Comparison of ENCODE assay signal across 8 mouse cellular contexts in genomic region chr17:47594183-47594968, GRCm38 (mm10). TPM values are rescaled to one million over a fixed set of nuclear protein-coding genes. Genes with fewer than 3 reads are reported as not detected.
DNase-seq lines count a peak whose midpoint lies in the region; ATAC-seq and TF ChIP-seq lines count a peak whose summit lies in the region.

No protein-coding gene starts in this region.

- peaks cover 44% of the 10 kb centered on the region for H3K36me3 ChIP-seq in G1E (replicated peaks)
- peaks cover 27% of the 10 kb centered on the region for H3K36me3 ChIP-seq in embryonic facial prominence, embryonic 14.5 days (ENCODE audit: control insufficient read depth, insufficient read depth, low read length)
- peaks cover 31% of the 10 kb centered on the region for H3K36me3 ChIP-seq in limb, embryonic 10.5 days
- 0 out of 2 replicates have a peak, but pooled peaks cover under 1% of the 10 kb centered on the region for H3K36me3 ChIP-seq in midbrain, embryonic 15.5 days (replicated peaks)

- peak overlapping the region; percentile 90 for H3K4me2 ChIP-seq in embryonic facial prominence, embryonic 14.5 days (ENCODE audit: low read depth, low read length)
- peak overlapping the region; percentile 98 for H3K4me2 ChIP-seq in midbrain, embryonic 15.5 days

- no peak for TF ChIP-seq CTCF in G1E (IDR thresholded peaks at IDR 0.05; ENCODE audit: low read depth, low read length)

- H3K9me3 ChIP-seq in G1E (replicated peaks): no peaks in the 10 kb centered on the region
- no peaks in the 10 kb centered on the region for H3K9me3 ChIP-seq in embryonic facial prominence, embryonic 14.5 days (ENCODE audit: control insufficient read depth, low read length)
- no peaks in the 10 kb centered on the region for H3K9me3 ChIP-seq in limb, embryonic 10.5 days (replicated peaks)
- no peaks in the 10 kb centered on the region for H3K9me3 ChIP-seq in midbrain, embryonic 15.5 days

- H3K4me3 ChIP-seq in G1E (ENCODE audit: low read depth, low read length): peak overlapping the region; percentile 92
- peak overlapping the region; percentile 93 for H3K4me3 ChIP-seq in embryonic facial prominence, embryonic 14.5 days (ENCODE audit: low read depth, low read length)
- peak overlapping the region; percentile 74 for H3K4me3 ChIP-seq in limb, embryonic 10.5 days
- H3K4me3 ChIP-seq in midbrain, embryonic 15.5 days: peak overlapping the region; percentile 74

- DNase-seq in cerebellum, adult 18-20 months: peak; percentile 34 to 37
- no peak for DNase-seq in cerebellum, adult 8-10 months
- peak; percentile 40 for DNase-seq in G1E (ENCODE audit: low spot score)
- peak; percentile 46 for DNase-seq in embryonic facial prominence, embryonic 14.5 days (ENCODE audit: low spot score)
- DNase-seq in heart, postnatal 36 days: peak; percentile 58 to 65
- peak; percentile 68 for DNase-seq in limb, embryonic 10.5 days (ENCODE audit: low spot score)
- DNase-seq in thymus, postnatal 10 days (ENCODE audit: low spot score in 2 of 2): peak; percentile 77

- H3K9ac ChIP-seq in embryonic facial prominence, embryonic 14.5 days (ENCODE audit: low read depth, low read length): peak overlapping the region; percentile 95
- peak overlapping the region; percentile 69 for H3K9ac ChIP-seq in midbrain, embryonic 15.5 days

- intact Hi-C loops in heart, postnatal 36 days (cut with DNase I): no loop called here

- peak overlapping the region; percentile 99 for H3K27ac ChIP-seq in embryonic facial prominence, embryonic 14.5 days (replicated peaks; ENCODE audit: low read depth, low read length)
- H3K27ac ChIP-seq in limb, embryonic 10.5 days: peak overlapping the region; percentile 89
- H3K27ac ChIP-seq in midbrain, embryonic 15.5 days: peak overlapping the region; percentile 76

- no peak for ATAC-seq in G1E (ENCODE audit: extremely low read depth, insufficient number of reproducible peaks, low FRiP score, poor library complexity, severe bottlenecking)
- no peak; the same call in 1 of the 2 replicates for ATAC-seq in embryonic facial prominence, embryonic 14.5 days (ENCODE audit: low read depth)
- 0 out of 2 replicates have a peak, but pooled peaks have one; percentile 1 for ATAC-seq in midbrain, embryonic 15.5 days (replicated peaks)

- peaks cover 77% of the 10 kb centered on the region for H3K4me1 ChIP-seq in G1E (ENCODE audit: insufficient read depth, low read depth, low read length)
- peaks cover 16% of the 10 kb centered on the region for H3K4me1 ChIP-seq in embryonic facial prominence, embryonic 14.5 days (ENCODE audit: control insufficient read depth, insufficient read depth, low read length)
- H3K4me1 ChIP-seq in limb, embryonic 10.5 days: peaks cover 45% of the 10 kb centered on the region
- H3K4me1 ChIP-seq in midbrain, embryonic 15.5 days: peaks cover 43% of the 10 kb centered on the region

- WGBS in embryonic facial prominence, embryonic 14.5 days: under 1% methylated on average over 34 of the region's 43 CpGs
- under 1% methylated on average over 40 of the region's 43 CpGs for WGBS in limb, embryonic 10.5 days
- under 1% methylated on average over 43 of the region's 43 CpGs for WGBS in midbrain, embryonic 15.5 days

- H3K27me3 ChIP-seq in G1E (ENCODE audit: insufficient read depth, low read length): no peaks in the 10 kb centered on the region
- no peaks in the 10 kb centered on the region for H3K27me3 ChIP-seq in embryonic facial prominence, embryonic 14.5 days (replicated peaks; ENCODE audit: control insufficient read depth, insufficient read depth, low read length)
- H3K27me3 ChIP-seq in limb, embryonic 10.5 days (ENCODE audit: low read depth, poor library complexity, severe bottlenecking): no peaks in the 10 kb centered on the region
- H3K27me3 ChIP-seq in midbrain, embryonic 15.5 days (replicated peaks): no peaks in the 10 kb centered on the region

RNA-seq across cellular contexts. Expression of gene Bysl, which starts 16.9 kb away (rescaled TPM):
- total RNA-seq in G1E (2014; fragmentation: Nextera tagmentation): 8.1 and 11.8 TPM in 2 replicates
- total RNA-seq in G1E (2017): 11.3 and 11.9 TPM in 2 replicates
- polyA plus RNA-seq in G1E (2012): 35.2 and 44.0 TPM in 2 replicates
- polyA plus RNA-seq in embryonic facial prominence, embryonic 14.5 days (2014; fragmentation: Nextera tagmentation; extraction: Ambion mirVana): 21.3 and 22.4 TPM in 2 replicates
- total RNA-seq in heart, postnatal 36 days (2021): 10 to 100 TPM; 14.2 to 14.3 TPM
- 41.3 and 48.3 TPM in 2 replicates for polyA plus RNA-seq in limb, embryonic 10.5 days (2016; fragmentation: Nextera tagmentation; extraction: Ambion mirVana)
- 39.7 TPM in 2 replicates for polyA plus RNA-seq in midbrain, embryonic 15.5 days (2015; fragmentation: Nextera tagmentation; extraction: Ambion mirVana)

RNA-seq across cellular contexts. Expression of gene Med20, which starts 17.0 kb away (rescaled TPM):
- 36.4 and 38.8 TPM in 2 replicates for total RNA-seq in G1E (2014; fragmentation: Nextera tagmentation)
- total RNA-seq in G1E (2017): 59.8 and 60.8 TPM in 2 replicates
- 6.0 and 9.9 TPM in 2 replicates for polyA plus RNA-seq in G1E (2012)
- 47.7 and 50.2 TPM in 2 replicates for polyA plus RNA-seq in embryonic facial prominence, embryonic 14.5 days (2014; fragmentation: Nextera tagmentation; extraction: Ambion mirVana)
- 10 to 100 TPM; 15.8 to 17.8 TPM for total RNA-seq in heart, postnatal 36 days (2021)
- polyA plus RNA-seq in limb, embryonic 10.5 days (2016; fragmentation: Nextera tagmentation; extraction: Ambion mirVana): 51.6 and 53.4 TPM in 2 replicates
- polyA plus RNA-seq in midbrain, embryonic 15.5 days (2015; fragmentation: Nextera tagmentation; extraction: Ambion mirVana): 49.6 and 50.4 TPM in 2 replicates

RNA-seq across cellular contexts. Expression of gene Gm20517, which starts 17.0 kb away (rescaled TPM):
- total RNA-seq in G1E (2014; fragmentation: Nextera tagmentation): 2.7 and 9.6 TPM in 2 replicates
- 1.2 and 2.0 TPM in 2 replicates for total RNA-seq in G1E (2017)
- polyA plus RNA-seq in G1E (2012): 0.05 TPM in 1 of 2 replicates, not detected in the other
- 1.4 and 1.9 TPM in 2 replicates for polyA plus RNA-seq in embryonic facial prominence, embryonic 14.5 days (2014; fragmentation: Nextera tagmentation; extraction: Ambion mirVana)
- total RNA-seq in heart, postnatal 36 days (2021): 1 to 10 TPM; 2.1 to 3.5 TPM
- 0.81 and 2.1 TPM in 2 replicates for polyA plus RNA-seq in limb, embryonic 10.5 days (2016; fragmentation: Nextera tagmentation; extraction: Ambion mirVana)
- 2.0 and 2.9 TPM in 2 replicates for polyA plus RNA-seq in midbrain, embryonic 15.5 days (2015; fragmentation: Nextera tagmentation; extraction: Ambion mirVana)

RNA-seq across cellular contexts. Expression of gene Usp49, which starts 36.1 kb away (rescaled TPM):
- total RNA-seq in G1E (2014; fragmentation: Nextera tagmentation) (16.0 and 41.7 TPM in 2 replicates), G1E (2017) (5.3 and 6.0 TPM in 2 replicates)
- polyA plus RNA-seq in G1E (2012): 15.6 and 16.4 TPM in 2 replicates
- polyA plus RNA-seq in embryonic facial prominence, embryonic 14.5 days (2014; fragmentation: Nextera tagmentation; extraction: Ambion mirVana): 3.8 and 4.1 TPM in 2 replicates
- 1 to 10 TPM; 3.9 to 4.4 TPM for total RNA-seq in heart, postnatal 36 days (2021)
- 5.5 and 6.8 TPM in 2 replicates for polyA plus RNA-seq in limb, embryonic 10.5 days (2016; fragmentation: Nextera tagmentation; extraction: Ambion mirVana)
- 9.0 and 9.5 TPM in 2 replicates for polyA plus RNA-seq in midbrain, embryonic 15.5 days (2015; fragmentation: Nextera tagmentation; extraction: Ambion mirVana)
